Mouse (Mus musculus) midbrain, embryonic 10.5 days (tissue): Measurements from ENCODE around the gene Emsy. TPM values are rescaled to one million over a fixed set of nuclear protein-coding genes. Genes with fewer than 3 reads are reported as not detected.

Experiments
- DNase-seq: peaks from one replicate; pipeline ENCODE4 v3.0.0-alpha.2; 2017; ENCODE audit warnings: low spot score
- H3K27ac ChIP-seq: fragments of 300-500 bp; sonication (generic); replicated peaks from 2 replicates; pipeline ENCODE4 v1.5.1; 2016; ENCODE audit warnings: mild to moderate bottlenecking
- H3K27me3 ChIP-seq: fragments of 300-500 bp; sonication (generic); 2 replicates; pipeline ENCODE4 v1.6.1; 2016; ENCODE audit warnings: low read depth, mild to moderate bottlenecking; ENCODE audit not compliant: poor library complexity, severe bottlenecking
- H3K36me3 ChIP-seq: fragments of 300-500 bp; sonication (generic); 2 replicates; pipeline ENCODE4 v1.6.1; 2016; ENCODE audit warnings: mild to moderate bottlenecking, moderate library complexity
- H3K4me1 ChIP-seq: fragments of 300-500 bp; sonication (generic); 2 replicates; pipeline ENCODE4 v1.6.1; 2016
- H3K4me3 ChIP-seq: fragments of 300-500 bp; sonication (generic); 2 replicates; pipeline ENCODE4 v1.5.1; 2016; ENCODE audit warnings: mild to moderate bottlenecking, moderate library complexity
- H3K9me3 ChIP-seq: fragments of 300-500 bp; sonication (generic); replicated peaks from 2 replicates; pipeline ENCODE4 v1.6.1; 2016; ENCODE audit warnings: mild to moderate bottlenecking
- WGBS: fragments of 180-500 bp; shearing (Covaris S2); methylation state at CpG from one replicate; pipeline ENCODE4 v1.1.7; 2016; 5-methylcytosine and 5-hydroxymethylcytosine counted together
- polyA plus RNA-seq: library from polyadenylated mRNA; unstranded; fragments of >200 nt; fragmentation: Nextera tagmentation; extraction: Ambion mirVana; gene quantifications from 2 replicates; pipeline ENCODE4 v1.2.1, GENCODE M21; 2016

The Emsy gene
- polyA plus RNA-seq, 1 experiment from 2014 or later: 38.1 TPM

DNA sequence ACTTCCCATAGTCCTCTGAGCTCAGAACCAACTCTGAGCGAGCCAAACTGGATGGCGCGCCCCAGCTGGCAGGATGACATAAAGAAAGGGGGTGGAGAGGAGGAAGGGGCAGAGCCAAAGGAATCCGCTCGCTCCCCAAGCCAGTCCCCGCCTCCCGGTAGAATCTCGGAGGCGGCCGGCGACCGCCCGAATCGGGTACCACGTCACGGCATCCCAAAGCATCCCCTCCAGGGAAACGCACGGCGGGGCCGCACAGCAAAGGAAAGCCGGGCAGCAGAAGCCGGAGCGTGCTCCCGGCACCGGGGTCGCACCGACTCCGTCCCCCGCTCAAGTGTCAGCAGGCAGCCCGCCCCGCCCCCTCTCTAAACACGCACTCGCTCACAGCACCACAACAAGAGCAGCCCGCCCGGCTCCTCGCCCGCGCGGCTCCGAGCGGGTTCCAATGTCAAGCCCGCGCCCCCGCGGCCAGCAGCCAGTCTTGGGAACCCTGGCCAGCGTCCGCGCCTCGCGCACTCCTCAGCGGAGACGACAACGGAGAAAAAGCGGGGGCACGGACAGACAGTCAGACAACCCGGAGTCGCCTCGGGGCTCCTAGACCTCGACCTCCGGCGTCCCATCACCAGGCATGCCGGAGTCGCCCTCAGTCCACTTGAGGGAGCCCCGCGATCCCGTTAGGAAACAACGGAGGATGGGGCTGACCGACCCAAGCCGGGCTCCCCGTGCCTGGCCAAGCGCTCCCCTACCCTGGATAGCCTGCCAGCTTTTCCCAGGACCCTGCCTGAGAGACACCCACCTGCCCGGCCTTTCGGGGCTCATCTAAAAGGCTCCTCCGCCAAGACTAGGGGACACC lies 677 bp downstream of the Emsy start:
- H3K9me3 ChIP-seq: no peaks in the 10 kb centered on the region
- under 1% methylated on average over 60 of the region's 74 CpGs for WGBS

DNA sequence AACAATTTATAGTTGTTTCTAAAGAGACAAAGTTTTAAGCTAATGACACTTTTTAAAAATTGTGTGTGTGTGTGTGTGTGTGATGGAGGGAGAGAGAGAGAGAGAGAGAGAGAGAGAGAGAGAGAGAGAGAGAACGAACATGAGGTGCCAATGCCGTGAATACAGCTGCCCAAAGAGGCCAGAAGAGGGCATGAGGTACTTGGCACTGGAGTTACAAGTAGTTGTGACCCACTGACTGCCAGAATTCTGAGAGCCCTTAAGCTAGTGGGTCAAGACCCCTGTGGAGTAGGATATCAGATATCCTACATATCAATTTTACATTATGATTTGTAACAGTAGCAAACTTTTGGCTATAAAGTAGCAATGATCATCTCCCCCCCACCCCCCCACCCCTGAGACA lies 4.9 kb downstream of the Emsy start:
- Histone ChIP-seq H3K27ac (no peak overlapping the region), H3K4me3 (no peak overlapping the region), H3K9me3 (no peaks in the 10 kb centered on the region), H3K36me3 (peaks cover 78% of the 10 kb centered on the region), H3K4me1 (peaks cover 16% of the 10 kb centered on the region), H3K27me3 (no peaks in the 10 kb centered on the region)
- no peak for DNase-seq
- 87% methylated on average over 2 of the region's 2 CpGs for WGBS

More for the DNA sequence above, 677 bp downstream of the Emsy start:
- Histone ChIP-seq H3K27me3 (no peaks in the 10 kb centered on the region), H3K4me1 (peaks cover 27% of the 10 kb centered on the region), H3K27ac (peak overlapping the region; percentile 97), H3K36me3 (peaks cover 54% of the 10 kb centered on the region), H3K4me3 (peak overlapping the region; percentile 99)
- DNase-seq: peak; percentile 86

DNA sequence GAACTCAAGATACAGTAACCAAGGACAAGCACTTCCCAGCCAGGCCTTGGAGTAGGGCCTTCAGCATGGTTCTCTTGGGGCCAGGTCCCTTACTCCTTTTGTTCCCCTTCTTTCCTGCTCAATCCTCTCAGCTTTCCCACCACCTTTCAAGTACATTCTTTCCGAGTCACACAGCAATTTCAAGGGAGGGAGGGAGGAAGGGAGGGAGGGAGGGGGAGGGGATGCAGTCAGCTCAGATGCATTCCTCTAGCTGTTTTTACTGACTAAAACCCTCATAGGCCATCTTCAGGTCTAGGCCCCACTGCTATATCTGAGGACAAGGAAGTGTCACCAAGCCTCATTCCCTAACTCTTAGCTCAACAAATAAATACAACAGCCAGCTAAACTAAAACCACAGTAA lies 12.3 kb downstream of the Emsy start:
- no peak overlapping the region for H3K27ac ChIP-seq
- peaks cover 97% of the 10 kb centered on the region for H3K36me3 ChIP-seq

DNA sequence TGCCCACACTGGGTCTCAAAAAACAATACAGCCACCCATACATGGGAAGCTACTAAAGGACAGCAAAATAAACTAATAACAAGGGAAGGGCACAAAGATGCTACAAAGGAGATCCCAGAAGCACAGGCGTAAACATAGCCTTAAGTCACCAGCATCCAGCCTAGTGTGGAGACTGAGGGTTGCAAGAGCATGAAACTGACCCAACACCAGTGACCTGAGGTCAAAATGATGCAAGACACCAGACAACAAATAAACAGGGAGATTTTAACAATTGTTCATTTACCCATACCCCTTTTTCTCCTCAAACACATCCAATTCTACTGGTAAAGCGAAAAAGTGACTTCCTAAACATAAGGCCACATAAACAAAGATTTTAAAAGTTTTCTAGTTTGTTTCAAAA lies 20.0 kb downstream of the Emsy start:
- DNase-seq: no peak
- Histone ChIP-seq H3K36me3 (peaks cover 82% of the 10 kb centered on the region), H3K4me3 (no peak overlapping the region), H3K27me3 (no peaks in the 10 kb centered on the region), H3K9me3 (no peaks in the 10 kb centered on the region), H3K4me1 (no peaks in the 10 kb centered on the region), H3K27ac (no peak overlapping the region)
- WGBS: 94% methylated on average over 2 of the region's 2 CpGs

More for the DNA sequence above, 12.3 kb downstream of the Emsy start:
- WGBS: 0% methylated on average over 1 of the region's 1 CpGs
- H3K27me3 ChIP-seq: no peaks in the 10 kb centered on the region
- peaks cover 11% of the 10 kb centered on the region; the same call in 1 of the 2 replicates for H3K4me1 ChIP-seq
- H3K9me3 ChIP-seq: no peaks in the 10 kb centered on the region
- no peak for DNase-seq
- H3K4me3 ChIP-seq: no peak overlapping the region

DNA sequence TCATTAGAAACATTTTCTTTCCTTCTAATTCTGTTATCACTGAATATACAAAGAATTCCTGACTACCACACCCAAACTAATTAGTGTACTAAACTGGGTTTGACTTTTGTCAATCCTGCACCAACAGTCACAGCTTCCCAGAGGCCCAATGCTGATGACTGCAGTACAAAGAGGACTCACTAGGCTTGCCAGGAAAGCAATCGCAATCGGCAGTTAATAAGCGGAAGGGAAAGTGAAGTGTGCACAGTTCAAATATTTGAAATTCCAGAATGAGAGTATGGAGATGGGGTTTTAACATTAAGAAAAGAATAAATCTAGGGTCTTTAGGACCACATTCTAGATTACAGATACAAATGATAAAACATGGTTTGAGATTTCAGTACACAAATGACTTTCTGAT lies 23.6 kb downstream of the Emsy start:
- DNase-seq: no peak
- Histone ChIP-seq H3K27ac (no peak overlapping the region), H3K36me3 (peaks cover 82% of the 10 kb centered on the region), H3K9me3 (no peaks in the 10 kb centered on the region), H3K27me3 (no peaks in the 10 kb centered on the region), H3K4me1 (no peaks in the 10 kb centered on the region), H3K4me3 (no peak overlapping the region)
- 77% methylated on average over 3 of the region's 3 CpGs for WGBS

DNA sequence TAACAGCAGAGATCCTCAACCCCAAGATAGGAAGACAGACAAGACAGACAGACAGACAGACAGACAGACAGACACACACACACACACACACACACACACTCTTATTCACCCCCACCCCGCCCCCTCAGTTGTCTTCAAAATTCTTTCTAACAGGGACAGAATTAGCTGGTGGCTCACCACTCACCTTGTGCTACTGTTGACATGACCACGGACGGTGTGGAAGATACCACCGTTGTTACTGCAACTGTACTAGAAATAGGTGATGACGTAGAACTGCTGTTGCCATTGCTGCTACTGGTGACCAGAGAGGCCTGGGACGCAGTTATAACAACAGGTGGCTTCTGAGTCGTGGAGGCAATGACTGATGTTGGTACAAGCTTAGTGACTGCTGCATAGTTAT lies 26.6 kb downstream of the Emsy start:
- H3K4me3 ChIP-seq: no peak overlapping the region
- WGBS: 94% methylated on average over 7 of the region's 7 CpGs
- no peak for DNase-seq
- H3K27me3 ChIP-seq: no peaks in the 10 kb centered on the region
- no peak overlapping the region for H3K27ac ChIP-seq
- no peaks in the 10 kb centered on the region for H3K9me3 ChIP-seq
- 0 out of 2 replicates have a peak, but pooled peaks cover 4% of the 10 kb centered on the region for H3K4me1 ChIP-seq
- peaks cover 82% of the 10 kb centered on the region for H3K36me3 ChIP-seq

DNA sequence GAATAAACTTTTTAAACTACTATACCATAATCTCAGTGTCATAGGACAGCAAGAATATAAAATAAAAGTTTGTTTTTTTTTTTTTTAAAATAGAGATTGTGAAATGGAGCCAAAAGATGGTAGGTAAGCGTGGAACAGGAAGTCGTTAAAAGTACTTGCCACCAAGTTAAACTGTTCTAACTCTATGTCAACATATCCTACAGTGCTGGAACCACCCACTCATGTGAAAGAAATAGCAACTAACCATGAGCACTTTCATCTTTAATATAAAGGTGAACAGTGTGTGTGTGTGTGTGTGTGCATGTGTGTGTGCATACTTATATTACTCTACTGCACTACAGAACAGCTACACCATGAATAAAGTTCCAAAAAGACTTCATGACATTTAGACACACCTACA lies 38.8 kb downstream of the Emsy start:
- Histone ChIP-seq H3K27me3 (no peaks in the 10 kb centered on the region), H3K9me3 (no peaks in the 10 kb centered on the region), H3K36me3 (peaks cover 89% of the 10 kb centered on the region), H3K4me3 (no peak overlapping the region), H3K4me1 (no peaks in the 10 kb centered on the region), H3K27ac (no peak overlapping the region)
- 90% methylated on average over 2 of the region's 2 CpGs for WGBS
- DNase-seq: no peak

DNA sequence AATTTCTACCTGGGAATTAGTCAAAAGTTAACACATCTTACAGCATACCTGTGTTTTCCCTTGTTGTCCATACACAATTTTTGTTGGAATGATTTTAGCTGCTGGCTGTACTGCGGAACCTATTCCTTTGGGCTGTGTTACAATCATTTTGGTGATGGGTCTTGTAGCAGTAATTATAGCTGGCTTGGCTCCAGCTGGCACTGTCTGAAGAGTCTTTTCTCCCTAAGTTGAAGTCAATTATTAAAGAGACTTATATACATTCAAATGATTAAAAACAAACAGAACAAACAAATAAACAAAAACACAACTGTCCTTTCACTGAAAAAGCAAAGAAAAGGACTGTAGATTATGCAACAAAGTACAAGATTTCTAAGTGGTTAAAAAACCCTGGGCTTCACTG lies 43.6 kb downstream of the Emsy start:
- peaks cover 90% of the 10 kb centered on the region for H3K36me3 ChIP-seq
- H3K27me3 ChIP-seq: no peaks in the 10 kb centered on the region
- DNase-seq: no peak
- 94% methylated on average over 1 of the region's 1 CpGs for WGBS
- H3K27ac ChIP-seq: no peak overlapping the region
- H3K4me1 ChIP-seq: no peaks in the 10 kb centered on the region
- H3K9me3 ChIP-seq: no peaks in the 10 kb centered on the region
- no peak overlapping the region for H3K4me3 ChIP-seq

DNA sequence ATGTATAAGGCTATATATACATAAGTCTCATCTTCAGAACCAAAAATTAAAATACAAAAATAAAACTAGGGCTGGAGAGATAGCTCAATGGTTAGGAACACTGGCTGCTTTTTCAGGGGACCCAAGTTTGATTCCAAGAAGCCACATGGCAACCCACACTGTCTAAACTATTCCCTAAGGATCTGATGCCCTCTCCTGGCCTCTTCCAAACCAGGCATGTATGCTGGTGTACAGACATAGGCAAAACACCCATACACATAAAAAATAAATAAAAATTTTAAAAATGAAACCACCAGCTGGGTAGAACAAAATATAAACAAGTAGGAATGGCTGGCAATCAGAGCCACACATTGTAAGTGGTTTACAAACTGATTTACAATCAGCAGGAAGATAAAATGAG lies 48.1 kb downstream of the Emsy start:
- no peak overlapping the region for H3K27ac ChIP-seq
- H3K4me3 ChIP-seq: no peak overlapping the region
- peaks cover 68% of the 10 kb centered on the region for H3K36me3 ChIP-seq
- DNase-seq: no peak
- H3K27me3 ChIP-seq: no peaks in the 10 kb centered on the region
- H3K4me1 ChIP-seq: no peaks in the 10 kb centered on the region
- no peaks in the 10 kb centered on the region for H3K9me3 ChIP-seq

DNA sequence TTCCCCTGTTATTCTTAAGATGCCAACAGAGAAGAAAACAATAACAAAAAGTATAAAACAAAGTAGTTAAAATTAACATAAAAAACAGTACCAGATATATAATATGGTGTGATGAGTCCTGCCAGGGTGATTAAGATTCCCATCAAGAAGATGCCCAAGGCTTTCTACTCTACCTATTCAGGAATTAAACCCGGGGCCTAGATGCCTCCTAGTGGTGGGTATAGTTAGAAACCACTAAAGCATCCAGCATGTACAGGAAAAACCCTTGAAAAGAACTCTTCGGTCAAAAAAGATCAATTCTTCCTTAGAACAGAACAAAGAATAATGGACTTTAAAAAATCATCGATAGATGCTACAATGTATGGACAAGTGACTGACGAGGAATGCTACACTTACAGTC lies 49.4 kb downstream of the Emsy start:
- peaks cover 61% of the 10 kb centered on the region for H3K36me3 ChIP-seq
- no peaks in the 10 kb centered on the region for H3K9me3 ChIP-seq
- H3K4me3 ChIP-seq: no peak overlapping the region
- no peaks in the 10 kb centered on the region for H3K4me1 ChIP-seq
- 83% methylated on average over 4 of the region's 4 CpGs for whole genome bisulfite sequencing
- no peak for DNase-seq
- no peak overlapping the region for H3K27ac ChIP-seq
- no peaks in the 10 kb centered on the region for H3K27me3 ChIP-seq

DNA sequence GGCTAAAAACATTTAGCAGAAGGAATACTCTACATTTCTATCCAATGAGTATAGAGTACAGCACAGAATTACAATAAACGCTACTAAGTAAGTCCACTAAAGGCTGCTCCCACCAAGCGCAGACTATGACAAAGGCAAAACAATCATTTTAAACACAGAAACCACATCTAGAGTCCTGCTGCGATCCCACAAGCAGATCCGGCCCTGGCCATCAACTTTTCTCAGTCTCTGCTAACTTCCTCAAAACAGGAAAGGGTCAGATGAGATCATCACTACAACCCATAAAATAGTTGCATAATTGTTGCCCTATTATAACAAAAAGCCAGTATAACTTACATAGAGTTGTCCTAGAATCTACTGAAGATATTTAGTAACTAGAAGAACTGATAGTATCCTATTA lies 54.9 kb downstream of the Emsy start:
- peaks cover 76% of the 10 kb centered on the region for H3K36me3 ChIP-seq

DNA sequence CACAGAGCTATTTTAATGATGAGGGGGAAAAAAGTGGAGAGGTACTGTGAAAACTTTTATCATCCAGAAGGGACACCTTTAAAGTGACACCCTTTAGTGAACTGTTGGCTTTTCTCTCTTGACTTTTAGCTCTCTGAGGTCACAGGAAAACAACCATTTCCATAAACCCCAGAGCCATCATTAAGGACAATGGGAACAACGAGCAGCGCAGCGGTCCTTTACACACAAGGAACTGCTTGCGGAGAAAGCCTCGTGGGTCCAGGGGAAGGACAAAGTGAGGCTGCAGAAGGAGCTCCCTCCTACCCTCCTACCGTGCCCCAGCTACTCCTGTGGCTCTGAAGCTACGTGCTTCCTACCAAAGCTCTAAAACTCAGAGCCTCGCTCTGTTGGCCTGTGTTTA lies 59.2 kb downstream of the Emsy start:
- Histone ChIP-seq H3K27me3 (no peaks in the 10 kb centered on the region), H3K9me3 (no peaks in the 10 kb centered on the region), H3K36me3 (peaks cover 96% of the 10 kb centered on the region), H3K4me3 (no peak overlapping the region), H3K4me1 (no peaks in the 10 kb centered on the region), H3K27ac (no peak overlapping the region)
- 87% methylated on average over 8 of the region's 8 CpGs for WGBS
- DNase-seq: no peak

More for the DNA sequence above, 54.9 kb downstream of the Emsy start:
- no peak overlapping the region for H3K27ac ChIP-seq
- no peaks in the 10 kb centered on the region for H3K27me3 ChIP-seq
- no peaks in the 10 kb centered on the region for H3K9me3 ChIP-seq
- no peaks in the 10 kb centered on the region for H3K4me1 ChIP-seq
- WGBS: 91% methylated on average over 4 of the region's 4 CpGs
- no peak for DNase-seq
- no peak overlapping the region for H3K4me3 ChIP-seq

DNA sequence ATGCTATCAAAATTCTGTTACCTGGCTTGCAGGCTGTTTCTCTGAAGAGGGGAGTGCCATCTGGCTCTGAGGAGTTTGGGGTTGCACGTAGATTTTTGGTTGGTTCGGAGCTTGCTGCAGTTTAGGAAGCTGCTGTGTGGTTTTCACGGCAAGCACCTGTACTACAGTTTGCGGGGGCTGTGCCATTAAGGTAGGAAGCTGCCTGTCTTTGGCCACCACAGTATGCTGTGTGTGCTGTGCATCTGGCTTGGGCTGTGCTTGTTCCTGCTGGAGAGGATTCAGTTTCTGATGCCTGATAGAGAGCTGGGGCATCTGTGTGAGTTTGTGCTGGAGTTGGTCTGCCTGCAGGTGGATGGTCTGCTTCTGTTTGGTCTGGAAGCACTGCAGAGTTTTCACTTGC lies 61.9 kb downstream of the Emsy start:
- no peaks in the 10 kb centered on the region for H3K4me1 ChIP-seq
- H3K27ac ChIP-seq: no peak overlapping the region
- H3K9me3 ChIP-seq: no peaks in the 10 kb centered on the region
- no peaks in the 10 kb centered on the region for H3K27me3 ChIP-seq
- H3K4me3 ChIP-seq: no peak overlapping the region
- no peak for DNase-seq
- peaks cover 92% of the 10 kb centered on the region for H3K36me3 ChIP-seq
- 94% methylated on average over 4 of the region's 4 CpGs for whole genome bisulfite sequencing
